Mouse (Mus musculus): ENCODE measurements around the gene Mapk8. TPM values are rescaled to one million over a fixed set of nuclear protein-coding genes. Genes with fewer than 3 reads are reported as not detected.

Mapk8 gene
- total RNA-seq (2015) (35.5 and 38.3 TPM in 2 replicates), total RNA-seq (2017) (65.6 and 68.9 TPM in 2 replicates)

- peak; percentile 97 for ATAC-seq (replicated peaks; ENCODE audit: poor library complexity)
Measured at GRCm38 (mm10) chr14:33447027-33447569, at the start of gene Mapk8. TSS of gene Mapk8 (minus strand) at chr14:33447158.

DNA sequence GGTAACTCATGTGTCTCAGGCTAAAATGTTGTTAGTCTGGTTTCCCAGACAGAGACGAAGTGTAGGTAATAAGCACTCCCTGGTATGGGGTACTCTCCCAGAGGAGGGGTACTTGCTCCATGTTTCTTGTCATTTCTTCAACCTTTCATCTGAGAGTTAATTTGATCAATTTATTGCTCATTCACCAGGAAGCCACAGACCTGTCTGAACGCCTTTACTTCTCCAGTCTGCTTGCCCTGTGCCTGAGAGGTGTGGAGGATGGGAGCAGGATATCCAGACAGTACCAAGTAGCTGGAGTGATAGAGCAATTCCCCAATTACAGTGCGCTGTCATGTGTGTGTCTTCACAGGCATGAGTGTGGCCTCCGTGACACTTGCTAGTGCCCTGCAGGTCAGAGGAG lies 48.3 kb upstream of the Mapk8 start:
- no peak for ATAC-seq (replicated peaks; ENCODE audit: poor library complexity)

DNA sequence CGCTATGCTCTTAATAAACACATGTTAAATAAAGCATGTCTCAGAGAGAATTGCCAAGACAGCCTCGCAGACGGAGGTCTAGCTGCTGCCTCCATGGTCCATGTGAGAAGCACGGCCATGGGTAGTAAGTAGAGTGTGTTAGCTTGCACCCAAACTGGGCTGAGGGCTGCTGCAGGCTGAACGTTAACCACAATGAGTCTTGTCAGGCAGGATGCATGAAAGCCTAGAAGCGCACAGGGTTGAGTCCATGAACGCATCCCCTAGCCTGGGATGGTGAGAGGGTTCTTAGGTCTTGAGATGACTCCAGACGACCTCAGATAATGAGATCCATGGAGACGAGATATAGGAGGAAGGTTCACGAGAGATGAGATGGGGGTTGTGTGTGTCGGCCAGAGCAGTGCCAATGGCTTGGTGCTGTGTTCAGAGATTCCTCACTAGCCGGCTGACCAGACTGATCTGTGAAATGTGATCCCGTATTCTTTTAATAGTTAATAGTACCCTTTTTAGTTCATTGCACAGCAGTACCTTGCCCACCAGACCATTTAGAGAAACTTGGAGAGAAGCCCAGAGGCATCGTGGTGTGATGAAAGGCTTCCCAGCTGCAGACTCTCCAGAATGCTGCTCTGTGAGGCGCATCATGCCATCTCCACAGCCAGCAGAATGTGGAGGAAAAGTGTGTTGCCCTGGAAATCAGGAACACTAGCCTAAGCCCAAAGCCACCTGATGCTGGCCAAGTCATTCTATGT lies 41.0 kb upstream of the Mapk8 start:
- ATAC-seq (replicated peaks; ENCODE audit: poor library complexity): no peak

DNA sequence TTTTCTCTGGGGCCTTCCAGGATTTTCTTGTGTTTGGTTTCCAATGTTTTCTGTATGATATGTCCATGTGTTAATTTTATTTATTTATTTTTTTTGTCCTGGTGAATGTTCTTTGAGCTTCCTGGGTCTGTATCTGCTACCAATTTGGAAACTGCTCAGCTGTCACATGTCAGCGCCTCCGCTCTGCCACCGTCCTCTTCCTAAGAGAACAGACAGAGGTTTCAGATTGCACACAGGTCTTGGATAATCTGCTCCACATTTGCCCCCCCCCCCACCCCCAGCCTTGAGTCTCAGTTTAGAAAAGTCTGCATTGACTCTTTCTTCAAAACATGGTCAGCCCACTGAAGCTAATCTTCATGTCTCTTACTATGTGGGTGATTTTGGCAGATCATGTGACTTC lies 35.0 kb upstream of the Mapk8 start:
- no peak for ATAC-seq (replicated peaks; ENCODE audit: poor library complexity)

- no peak for ATAC-seq (replicated peaks; ENCODE audit: poor library complexity)
Measured at GRCm38 (mm10) chr14:33476094-33476760, 29.3 kb upstream of the Mapk8 start.

DNA sequence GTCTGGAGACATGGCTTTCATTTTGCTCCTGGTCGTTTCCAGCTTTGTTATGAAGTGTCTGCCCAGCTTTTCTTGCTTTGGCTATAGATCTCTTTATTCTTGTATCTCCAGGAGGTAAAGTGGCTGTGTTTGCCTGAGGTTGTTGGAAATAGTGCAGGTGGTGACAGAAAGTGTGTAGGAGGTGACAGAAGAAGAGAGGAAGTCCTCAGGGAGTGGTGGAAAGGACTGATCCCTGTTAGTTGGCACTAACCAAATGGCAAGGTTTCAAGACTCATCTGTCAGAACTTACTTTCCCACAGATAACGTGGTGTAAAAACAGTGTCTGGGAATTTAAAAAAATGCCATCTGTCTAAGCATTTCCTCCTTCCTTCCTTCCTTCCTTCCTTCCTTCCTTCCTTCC lies 27.5 kb upstream of the Mapk8 start:
- no peak for ATAC-seq (replicated peaks; ENCODE audit: poor library complexity)

DNA sequence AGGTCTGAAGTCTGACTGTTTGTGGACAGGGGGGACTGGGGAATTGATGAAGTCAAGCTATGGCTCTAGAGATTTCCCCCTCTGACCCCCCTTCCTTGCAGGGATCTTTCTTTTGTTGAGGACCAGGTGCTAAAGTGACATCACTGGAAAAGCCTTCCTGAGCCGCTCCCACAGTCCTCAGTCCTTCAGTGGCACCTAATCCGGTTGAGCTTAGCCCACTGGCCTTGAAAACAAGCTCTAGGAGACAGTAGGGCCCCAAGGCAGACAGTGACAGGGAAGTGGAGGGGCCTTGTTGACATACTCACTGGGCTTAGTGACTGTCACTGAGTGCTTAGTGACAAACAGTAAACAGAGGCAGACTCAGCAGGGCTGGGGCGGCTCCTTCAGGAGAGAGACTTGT lies 24.4 kb upstream of the Mapk8 start, which contains the start of gene Frmpd2:
Gene Frmpd2, plus strand, starts transcription at position 366 of the 400 bp plus-strand sequence.
- no peak for ATAC-seq (replicated peaks; ENCODE audit: poor library complexity)

DNA sequence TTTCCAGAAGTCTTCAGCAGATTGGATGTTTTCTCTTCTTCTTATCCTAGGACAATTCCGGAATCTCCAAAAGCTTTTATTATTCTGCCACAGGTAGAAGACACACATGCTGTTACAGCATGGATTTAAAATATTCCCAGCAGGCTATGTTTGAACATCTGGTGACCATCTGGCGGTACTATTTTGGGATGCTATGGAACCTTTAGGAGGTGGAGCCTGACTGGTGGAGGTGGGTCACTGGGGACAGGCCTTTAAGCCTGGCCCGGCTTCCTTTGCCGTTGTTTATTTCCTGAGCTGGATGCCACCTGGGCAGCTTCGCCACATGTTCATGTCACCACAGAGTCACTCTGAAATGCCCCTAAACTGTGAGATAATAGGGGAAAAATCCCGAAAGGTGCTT lies 20.8 kb upstream of the Mapk8 start:
- ATAC-seq (replicated peaks; ENCODE audit: poor library complexity): no peak

- ATAC-seq (replicated peaks; ENCODE audit: poor library complexity): no peak
Measured at GRCm38 (mm10) chr14:33463658-33464057, 16.7 kb upstream of the Mapk8 start.

DNA sequence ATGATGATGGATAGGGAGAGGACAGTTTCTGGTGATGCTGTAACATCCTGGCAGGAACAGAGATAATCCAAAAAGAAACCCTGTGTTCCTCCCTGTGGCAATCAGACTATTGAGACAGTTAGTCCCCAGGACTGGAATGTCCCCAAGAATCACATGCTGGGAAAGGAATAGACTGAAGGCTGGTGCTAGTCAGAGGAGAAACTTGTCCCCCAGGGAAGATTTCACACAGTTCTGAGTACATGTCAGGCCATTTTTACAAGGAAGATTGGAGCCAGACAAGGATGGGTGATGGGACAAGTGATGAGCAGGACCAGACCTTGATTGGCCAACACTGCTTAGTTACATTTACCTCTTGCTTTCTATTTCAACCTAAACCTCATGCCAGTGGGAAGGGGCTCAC lies 3.4 kb upstream of the Mapk8 start:
- ATAC-seq (replicated peaks; ENCODE audit: poor library complexity): no peak

DNA sequence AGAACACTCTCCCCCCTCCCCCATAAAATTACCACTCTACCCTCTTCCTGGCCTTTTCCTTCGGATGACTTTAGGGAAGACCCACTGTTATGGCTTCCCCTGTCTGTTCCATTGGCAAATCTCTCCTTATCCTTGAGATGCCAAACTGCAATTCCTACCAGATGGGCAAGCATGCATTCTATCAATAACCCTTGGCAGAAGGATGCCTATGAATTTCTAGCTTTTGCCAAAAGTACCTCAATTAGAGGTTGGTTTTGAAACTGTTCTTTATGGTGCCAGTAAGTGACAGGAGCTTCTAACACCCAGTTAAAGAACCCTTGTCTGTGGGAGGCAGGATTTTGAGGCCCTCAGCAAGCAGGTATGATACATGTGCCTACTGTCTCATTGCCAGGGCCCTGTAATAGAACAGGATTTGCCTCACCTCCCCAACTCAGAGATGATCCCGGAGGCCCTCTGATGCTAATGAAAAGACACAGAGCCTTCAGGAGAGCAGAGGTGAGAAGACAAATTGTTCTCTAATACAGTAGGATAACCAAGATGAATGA lies 2.4 kb upstream of the Mapk8 start:
- ATAC-seq (replicated peaks; ENCODE audit: poor library complexity): no peak

DNA sequence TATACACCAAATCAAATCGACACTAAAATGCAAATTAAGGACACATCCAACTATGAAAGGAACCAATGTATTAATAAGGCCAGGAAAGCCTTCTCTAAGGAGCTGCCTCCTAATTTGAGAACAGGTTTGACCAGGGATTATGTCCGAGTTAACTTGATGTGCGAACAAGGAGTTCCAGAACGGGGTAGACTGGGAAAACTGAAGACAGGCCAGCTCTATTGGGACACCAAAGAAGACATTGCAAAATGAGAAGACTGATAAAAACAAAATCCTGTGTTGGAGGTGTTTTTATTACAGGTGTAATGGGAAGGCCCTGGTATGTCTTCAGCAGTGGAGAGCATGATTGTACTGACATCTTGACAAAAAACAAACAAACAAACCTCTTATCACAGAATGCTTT lies 1.3 kb upstream of the Mapk8 start:
- no peak for ATAC-seq (replicated peaks; ENCODE audit: poor library complexity)

- ATAC-seq (replicated peaks; ENCODE audit: poor library complexity): no peak
Measured at GRCm38 (mm10) chr14:33446561-33447023, 366 bp downstream of the Mapk8 start.

- ATAC-seq (replicated peaks; ENCODE audit: poor library complexity): no peak
Measured at GRCm38 (mm10) chr14:33445962-33446361, 996 bp downstream of the Mapk8 start.

DNA sequence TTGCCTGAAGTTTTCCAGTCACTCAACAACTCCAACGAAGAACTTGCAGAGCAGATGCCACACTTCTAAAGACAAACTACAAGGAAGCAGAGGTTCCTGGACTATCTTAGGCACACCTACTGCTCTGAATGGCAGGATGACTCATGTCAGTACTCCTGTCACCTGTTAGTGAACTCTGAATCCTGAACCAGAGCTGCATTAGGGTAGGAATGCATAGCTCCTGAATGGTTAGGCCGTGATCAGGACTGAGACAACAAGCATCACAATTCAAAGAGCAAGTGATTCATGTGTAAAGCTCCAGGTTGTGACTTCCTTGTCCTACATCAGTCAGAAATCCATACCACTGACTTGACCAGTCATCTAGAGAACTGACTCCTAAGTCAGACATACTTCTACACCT lies 3.2 kb downstream of the Mapk8 start:
- no peak for ATAC-seq (replicated peaks; ENCODE audit: poor library complexity)

- ATAC-seq (replicated peaks; ENCODE audit: poor library complexity): peak; percentile 44; the same call in 1 of the 2 replicates
Measured at GRCm38 (mm10) chr14:33432485-33432884, 14.5 kb downstream of the Mapk8 start.

DNA sequence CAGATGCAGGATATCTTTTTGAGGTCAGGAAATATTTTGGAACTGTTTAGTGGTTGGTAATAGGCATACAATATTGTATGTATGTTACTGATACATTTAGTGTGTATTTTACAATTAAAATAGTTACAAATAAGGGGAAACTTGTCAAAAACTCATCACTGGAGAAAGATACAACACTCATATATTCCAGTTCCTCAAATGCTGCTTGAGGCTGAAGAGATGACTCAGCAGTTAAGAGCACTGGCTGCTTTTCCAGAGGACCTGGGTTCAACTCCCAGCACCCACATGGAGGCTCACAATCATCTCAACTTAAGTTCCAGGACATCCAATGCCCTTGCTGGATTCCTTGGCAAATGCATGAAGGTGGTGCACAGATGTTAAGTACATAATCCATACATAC lies 22.8 kb downstream of the Mapk8 start:
- ATAC-seq (replicated peaks; ENCODE audit: poor library complexity): peak; percentile 63

GRCm38 (mm10) chr14:33423003-33423402 lies 24.0 kb downstream of the Mapk8 start:
- ATAC-seq (replicated peaks; ENCODE audit: poor library complexity): peak; percentile 65

- no peak for ATAC-seq (replicated peaks; ENCODE audit: poor library complexity)
Measured at GRCm38 (mm10) chr14:33418311-33418909, 28.5 kb downstream of the Mapk8 start.

DNA sequence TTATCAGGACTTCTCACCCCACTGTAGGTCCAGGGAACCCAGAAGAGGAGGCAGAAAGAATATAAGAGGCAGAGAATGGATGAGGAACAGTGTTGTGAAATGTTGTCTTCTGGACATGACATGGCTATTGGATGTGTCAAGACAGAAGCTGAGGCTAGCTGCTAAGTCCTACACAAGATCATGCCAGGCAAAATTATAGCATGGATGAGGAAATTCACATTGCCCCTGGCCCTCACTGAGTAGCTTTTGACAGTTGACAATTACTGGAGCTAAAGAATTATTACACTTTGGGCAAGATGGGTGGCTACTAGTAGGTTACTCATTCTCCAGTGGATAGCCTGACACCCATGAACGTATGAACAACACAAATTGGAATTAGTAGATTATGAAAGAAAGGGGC lies 31.2 kb downstream of the Mapk8 start:
- ATAC-seq (replicated peaks; ENCODE audit: poor library complexity): no peak

DNA sequence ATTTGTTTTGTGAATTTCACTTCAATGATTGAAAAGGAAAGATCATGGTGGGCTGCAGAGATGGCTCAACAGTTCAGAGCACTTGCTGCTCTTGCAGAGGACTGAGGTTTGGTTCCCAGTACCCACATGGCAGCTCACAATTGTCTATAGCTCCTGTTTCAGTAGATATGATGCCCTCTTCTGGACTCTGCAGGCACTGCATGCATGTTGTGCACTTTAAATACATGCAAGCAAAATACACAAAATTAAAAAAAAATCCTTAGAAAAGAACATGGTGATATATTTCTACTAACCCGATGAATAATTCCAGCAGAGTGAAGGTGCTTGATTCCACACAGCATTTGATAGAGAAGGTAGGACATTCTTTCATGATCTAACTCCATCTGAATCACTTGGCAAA lies 44.6 kb downstream of the Mapk8 start:
- peak; percentile 44; the same call in 1 of the 2 replicates for ATAC-seq (replicated peaks; ENCODE audit: poor library complexity)
